Comparison of ENCODE assay signal across 9 mouse cellular contexts in genomic region chr4:155653451-155654182, GRCm38 (mm10). TPM values are rescaled to one million over a fixed set of nuclear protein-coding genes. Genes with fewer than 3 reads are reported as not detected.
DNase-seq lines count a peak whose midpoint lies in the region; ATAC-seq and TF ChIP-seq lines count a peak whose summit lies in the region.
"Had no signal": no experiment of that assay in that cellular context is flagged by ENCODE, and none has a peak within 500 bp of the region (broad histone marks: within the 10 kb centered on the region; RNA-seq: fewer than 3 reads in every experiment).

No protein-coding gene starts in this region.

- no peaks in the 10 kb centered on the region for H3K9me3 ChIP-seq in forebrain, embryonic 11.5 days (ENCODE audit: control insufficient read depth, low read length)
- H3K9me3 ChIP-seq in lung, postnatal 0 days (ENCODE audit: low read length) = no peaks in the 10 kb centered on the region
- H3K9me3 ChIP-seq in stomach, embryonic 15.5 days = no peaks in the 10 kb centered on the region

- peak overlapping the region; percentile 53 for H3K9ac ChIP-seq in forebrain, embryonic 11.5 days (ENCODE audit: low read length)
- peak overlapping the region; percentile 9; the same call in 1 of the 2 replicates for H3K9ac ChIP-seq in lung, postnatal 0 days (replicated peaks; ENCODE audit: low read depth)
- peak overlapping the region; percentile 50; the same call in 1 of the 2 replicates for H3K9ac ChIP-seq in stomach, embryonic 15.5 days

- peaks cover 50% of the 10 kb centered on the region for H3K27me3 ChIP-seq in forebrain, embryonic 11.5 days (ENCODE audit: control insufficient read depth, insufficient read depth, low read length)
- H3K27me3 ChIP-seq in lung, postnatal 0 days (replicated peaks; ENCODE audit: insufficient read depth, low read length) = 0 out of 2 replicates have a peak, but pooled peaks cover 4% of the 10 kb centered on the region
- peaks cover 18% of the 10 kb centered on the region; the same call in 1 of the 2 replicates for H3K27me3 ChIP-seq in stomach, embryonic 15.5 days (replicated peaks)
- H3K27me3 ChIP-seq: Patski had no signal

- WGBS in forebrain, embryonic 11.5 days = 1% methylated on average over 31 of the region's 31 CpGs
- WGBS in lung, postnatal 0 days = 1% methylated on average over 31 of the region's 31 CpGs
- 3% methylated on average over 31 of the region's 31 CpGs for WGBS in stomach, embryonic 15.5 days

- H3K27ac ChIP-seq in forebrain, embryonic 11.5 days (ENCODE audit: low read depth, low read length) = no peak overlapping the region
- H3K27ac ChIP-seq in lung, postnatal 0 days (ENCODE audit: low read length) = no peak overlapping the region
- H3K27ac ChIP-seq in stomach, embryonic 15.5 days = peak overlapping the region; percentile 67; the same call in 1 of the 2 replicates

- no peak for TF ChIP-seq EP300 in lung, postnatal 0 days (IDR thresholded peaks at IDR 0.05)

- H3K4me1 ChIP-seq in forebrain, embryonic 11.5 days (replicated peaks; ENCODE audit: control insufficient read depth, insufficient read depth, low read length) = peaks cover 18% of the 10 kb centered on the region
- H3K4me1 ChIP-seq in lung, postnatal 0 days (ENCODE audit: insufficient read depth, low read depth, low read length) = peaks cover 23% of the 10 kb centered on the region
- H3K4me1 ChIP-seq in stomach, embryonic 15.5 days = peaks cover 36% of the 10 kb centered on the region

- DNase-seq in kidney, adult 18-20 months = peak; percentile 23
- no peak for DNase-seq in kidney, adult 8-10 months
- peak; percentile 61 for DNase-seq in ZHBTc4 (ENCODE audit: low read depth, low spot score)
- DNase-seq in forebrain, embryonic 11.5 days (ENCODE audit: low spot score) = peak; percentile 70
- peak; percentile 49 for DNase-seq in induced T-regulatory cell, adult 2 months (ENCODE audit: low read depth)
- peak; percentile 46 for DNase-seq in lung, postnatal 0 days (ENCODE audit: low spot score)
- DNase-seq in urinary bladder, adult 2 months (ENCODE audit: low spot score) = no peak

- H3K4me2 ChIP-seq in forebrain, embryonic 11.5 days (ENCODE audit: low read depth, low read length, severe bottlenecking) = peak overlapping the region; percentile 59
- peak overlapping the region; percentile 63 for H3K4me2 ChIP-seq in lung, postnatal 0 days (replicated peaks; ENCODE audit: low read depth, low read length)
- peak overlapping the region; percentile 89 for H3K4me2 ChIP-seq in stomach, embryonic 15.5 days

- peaks cover 2% of the 10 kb centered on the region for H3K36me3 ChIP-seq in forebrain, embryonic 11.5 days (ENCODE audit: control insufficient read depth, insufficient read depth, low read length)
- peaks cover 13% of the 10 kb centered on the region; the same call in 1 of the 2 replicates for H3K36me3 ChIP-seq in lung, postnatal 0 days (ENCODE audit: insufficient read depth, low read length)
- peaks cover 38% of the 10 kb centered on the region for H3K36me3 ChIP-seq in stomach, embryonic 15.5 days

- peak; percentile 56 for TF ChIP-seq CTCF in lung, postnatal 0 days (IDR thresholded peaks at IDR 0.05)

- peak overlapping the region; percentile 30 for H3K4me3 ChIP-seq in forebrain, embryonic 11.5 days (ENCODE audit: low read depth, low read length)
- peak overlapping the region; percentile 33 for H3K4me3 ChIP-seq in lung, postnatal 0 days (ENCODE audit: low read depth, low read length)
- H3K4me3 ChIP-seq in stomach, embryonic 15.5 days (replicated peaks) = peak overlapping the region; percentile 47

- peak; percentile 52; the same call in 1 of the 2 replicates for ATAC-seq in forebrain, embryonic 11.5 days (replicated peaks; ENCODE audit: low FRiP score)
- no peak for ATAC-seq in lung, postnatal 0 days
- ATAC-seq in stomach, embryonic 15.5 days (ENCODE audit: insufficient read depth, low FRiP score, low read depth) = no peak
- ATAC-seq: Patski had no signal

RNA-seq across cellular contexts. Expression of gene Mmp23, which starts 0.4 kb away (rescaled TPM):
- polyA plus RNA-seq in forebrain, embryonic 11.5 days (2014; fragmentation: Nextera tagmentation; extraction: Ambion mirVana) = 2.5 and 2.7 TPM in 2 replicates
- 44.5 and 46.2 TPM in 2 replicates for polyA plus RNA-seq in lung, postnatal 0 days (2015; fragmentation: Nextera tagmentation; extraction: Ambion mirVana)
- 39.6 and 42.0 TPM in 2 replicates for polyA plus RNA-seq in stomach, embryonic 15.5 days (2015; fragmentation: Nextera tagmentation; extraction: Ambion mirVana)
- 138 and 226 TPM in 2 replicates for polyA plus RNA-seq in urinary bladder, adult 2 months (2012; rRNA removed)

RNA-seq across cellular contexts. Expression of gene Gm10563, which starts 8.4 kb away (rescaled TPM):
- not detected in 2 replicates for polyA plus RNA-seq in forebrain, embryonic 11.5 days (2014; fragmentation: Nextera tagmentation; extraction: Ambion mirVana)
- polyA plus RNA-seq in lung, postnatal 0 days (2015; fragmentation: Nextera tagmentation; extraction: Ambion mirVana) = not detected in 2 replicates
- polyA plus RNA-seq in stomach, embryonic 15.5 days (2015; fragmentation: Nextera tagmentation; extraction: Ambion mirVana) = not detected in 2 replicates
- polyA plus RNA-seq in urinary bladder, adult 2 months (2012; rRNA removed) = not detected in 2 replicates
- polyA plus RNA-seq: Patski had no signal

RNA-seq across cellular contexts. Expression of gene Mib2, which starts 15.4 kb away (rescaled TPM):
- 21.2 and 22.3 TPM in 2 replicates for polyA plus RNA-seq in forebrain, embryonic 11.5 days (2014; fragmentation: Nextera tagmentation; extraction: Ambion mirVana)
- 16.3 and 19.8 TPM in 2 replicates for polyA plus RNA-seq in lung, postnatal 0 days (2015; fragmentation: Nextera tagmentation; extraction: Ambion mirVana)
- 23.3 and 24.1 TPM in 2 replicates for polyA plus RNA-seq in stomach, embryonic 15.5 days (2015; fragmentation: Nextera tagmentation; extraction: Ambion mirVana)
- polyA plus RNA-seq in urinary bladder, adult 2 months (2012; rRNA removed) = 51.2 and 56.1 TPM in 2 replicates

RNA-seq across cellular contexts. Expression of gene Cdk11b, which starts 29.0 kb away (rescaled TPM):
- polyA plus RNA-seq in forebrain, embryonic 11.5 days (2014; fragmentation: Nextera tagmentation; extraction: Ambion mirVana) = 83.8 and 84.0 TPM in 2 replicates
- polyA plus RNA-seq in lung, postnatal 0 days (2015; fragmentation: Nextera tagmentation; extraction: Ambion mirVana) = 67.3 and 74.4 TPM in 2 replicates
- 56.7 and 59.8 TPM in 2 replicates for polyA plus RNA-seq in stomach, embryonic 15.5 days (2015; fragmentation: Nextera tagmentation; extraction: Ambion mirVana)
- 35.6 and 61.6 TPM in 2 replicates for polyA plus RNA-seq in urinary bladder, adult 2 months (2012; rRNA removed)

RNA-seq across cellular contexts. Expression of gene Fndc10, which starts 40.5 kb away (rescaled TPM):
- 2.3 and 2.9 TPM in 2 replicates for polyA plus RNA-seq in forebrain, embryonic 11.5 days (2014; fragmentation: Nextera tagmentation; extraction: Ambion mirVana)
- polyA plus RNA-seq in lung, postnatal 0 days (2015; fragmentation: Nextera tagmentation; extraction: Ambion mirVana) = 3.3 and 3.6 TPM in 2 replicates
- 9.0 and 10.0 TPM in 2 replicates for polyA plus RNA-seq in stomach, embryonic 15.5 days (2015; fragmentation: Nextera tagmentation; extraction: Ambion mirVana)
- polyA plus RNA-seq in urinary bladder, adult 2 months (2012; rRNA removed) = 18.5 and 20.1 TPM in 2 replicates

Comparison
In these comparisons a context has a peak if more than half of its experiments do, and no peak if none do; other contexts are left out.
1. DNase-seq: peak in kidney, adult 18-20 months (single experiment), ZHBTc4 (single experiment), forebrain, embryonic 11.5 days (single experiment), induced T-regulatory cell, adult 2 months (single experiment) and lung, postnatal 0 days (single experiment); none in kidney, adult 8-10 months (0 of 2) and urinary bladder, adult 2 months (single experiment).
2. RNA of gene Mmp23, which starts 0.4 kb away (polyA plus RNA-seq): 138 to 226 TPM in urinary bladder, adult 2 months, 44.5 to 46.2 TPM in lung, postnatal 0 days and 39.6 to 42.0 TPM in stomach, embryonic 15.5 days; 2.5 to 2.7 TPM in forebrain, embryonic 11.5 days; every median in the first group is over 10 times any median in the second.
3. Peak in every context shown above with its lines, with median percentiles within 50 percentile points of each other: H3K4me2 ChIP-seq, H3K4me3 ChIP-seq and H3K9ac ChIP-seq.